Mouse (Mus musculus) ES-Bruce4 (cell line): ENCODE measurements around the gene Car8.

Source experiments
- CTCF ChIP-seq: IDR thresholded peaks from one replicate; pipeline ENCODE4 v1.8.1; 2011; ENCODE audit warnings: low read depth, low read length
- POLR2A ChIP-seq: IDR thresholded peaks from one replicate; pipeline ENCODE4 v1.8.1; 2011; ENCODE audit warnings: low read length; ENCODE audit not compliant: insufficient read depth

GRCm38 (mm10) chr4:8186921-8187687 is 51.7 kb downstream of the Car8 start:
- TF ChIP-seq CTCF (no peak), POLR2A (no peak)
